Comparison of ENCODE assay signal across 10 mouse cellular contexts in genomic region chr15:83337903-83338870, GRCm38 (mm10). TPM values are rescaled to one million over a fixed set of nuclear protein-coding genes. Genes with fewer than 3 reads are reported as not detected.
DNase-seq lines count a peak whose midpoint lies in the region; ATAC-seq and TF ChIP-seq lines count a peak whose summit lies in the region.
"Had no signal": no experiment of that assay in that cellular context is flagged by ENCODE, and none has a peak within 500 bp of the region (broad histone marks: within the 10 kb centered on the region; RNA-seq: fewer than 3 reads in every experiment).

No protein-coding gene starts in this region.

- peak; percentile 26 for DNase-seq in heart, postnatal 4 days
- no peak for DNase-seq in heart, adult 2 months
- DNase-seq in CH12.LX (ENCODE audit: extremely low read depth), result peak; percentile 65
- peak; percentile 4 for DNase-seq in splenic B cell, adult 2 months (ENCODE audit: low read depth, low spot score)
- no peak for DNase-seq in gastrocnemius, postnatal 4 days (ENCODE audit: low spot score in 2 of 2)
- no peak for DNase-seq in adrenal gland, postnatal 25 days
- no peak for DNase-seq in left cerebral cortex, postnatal 36 days (ENCODE audit: low spot score in 2 of 2)
- DNase-seq: cerebellum, postnatal 25 days had no signal

- no peaks in the 10 kb centered on the region for H3K27me3 ChIP-seq in heart, adult 2 months (ENCODE audit: control insufficient read depth, insufficient read depth, low read length)
- no peaks in the 10 kb centered on the region for H3K27me3 ChIP-seq in CH12.LX (replicated peaks)
- no peaks in the 10 kb centered on the region for H3K27me3 ChIP-seq in intestine, embryonic 16.5 days (replicated peaks; ENCODE audit: control insufficient read depth, insufficient read depth, low read length)
- H3K27me3 ChIP-seq in splenic B cell, adult 2 months (ENCODE audit: control insufficient read depth, insufficient read depth, low read length, poor library complexity, severe bottlenecking), result no peaks in the 10 kb centered on the region

- intact Hi-C loops in heart, adult 2 months (cut with DNase I), result no loop called here
- intact Hi-C loops in left cerebral cortex, postnatal 36 days (cut with DNase I), result no loop called here

- H3K79me2 ChIP-seq in heart, adult 2 months (replicated peaks; ENCODE audit: control insufficient read depth, insufficient read depth, low read length), result no peaks in the 10 kb centered on the region
- no peaks in the 10 kb centered on the region for H3K79me2 ChIP-seq in CH12.LX (replicated peaks; ENCODE audit: control insufficient read depth, extremely low read depth, insufficient read depth, poor library complexity, severe bottlenecking)

- no peaks in the 10 kb centered on the region for H3K9me3 ChIP-seq in CH12.LX (replicated peaks; ENCODE audit: low read length)
- H3K9me3 ChIP-seq in intestine, embryonic 16.5 days (ENCODE audit: control insufficient read depth, low read length), result no peaks in the 10 kb centered on the region
- H3K9me3 ChIP-seq: midbrain, embryonic 10.5 days had no signal

- no peak overlapping the region for H3K4me2 ChIP-seq in CH12.LX (ENCODE audit: insufficient read depth, low read depth, poor library complexity, severe bottlenecking)
- peak overlapping the region; percentile 6; the same call in 1 of the 2 replicates for H3K4me2 ChIP-seq in intestine, embryonic 16.5 days (ENCODE audit: low read depth, low read length)

- 69% methylated on average over 8 of the region's 8 CpGs for WGBS in heart, adult 2 months
- WGBS in intestine, embryonic 16.5 days, result 68% methylated on average over 8 of the region's 8 CpGs

- dilution Hi-C loops in CH12.LX (cut with MboI; ENCODE audit: extremely low pct_ligation_motif_present, extremely low pct_unique_long_range_greater_than_20kb, low sequenced_read_pairs), result no loop called here

- TF ChIP-seq POLR2A in heart, adult 2 months (IDR thresholded peaks at IDR 0.05; ENCODE audit: insufficient read depth, low read depth, low read length), result no peak
- TF ChIP-seq POLR2A in CH12.LX (IDR thresholded peaks at IDR 0.05; ENCODE audit: low read depth, low read length), result no peak

- H3K4me1 ChIP-seq in heart, adult 2 months (ENCODE audit: control insufficient read depth, insufficient read depth, low read length), result peaks cover 1% of the 10 kb centered on the region
- H3K4me1 ChIP-seq in CH12.LX (ENCODE audit: control insufficient read depth in 1 of 2, insufficient read depth in 2 of 2), result peaks cover 0 to 27% of the 10 kb centered on the region in 2 experiments; a peak in 2 of 4 replicates
- peaks cover 10% of the 10 kb centered on the region for H3K4me1 ChIP-seq in intestine, embryonic 16.5 days (ENCODE audit: control insufficient read depth, insufficient read depth, low read length)

- in situ Hi-C loops in CH12.LX (cut with MboI; ENCODE audit: low pct_ligation_motif_present, low pct_unique_long_range_greater_than_20kb, low sequenced_read_pairs), result no loop called here

- ATAC-seq in intestine, embryonic 16.5 days, result peak; percentile 88

- H3K9ac ChIP-seq in heart, adult 2 months (ENCODE audit: low read depth, low read length), result no peak overlapping the region
- no peak overlapping the region for H3K9ac ChIP-seq in CH12.LX (ENCODE audit: insufficient read depth, low read depth)
- no peak overlapping the region for H3K9ac ChIP-seq in intestine, embryonic 16.5 days (ENCODE audit: low read depth, low read length)

- H3K36me3 ChIP-seq in heart, adult 2 months (ENCODE audit: control insufficient read depth, insufficient read depth, low read length), result no peaks in the 10 kb centered on the region
- peaks cover 26 to 54% of the 10 kb centered on the region in 2 experiments for H3K36me3 ChIP-seq in CH12.LX (replicated peaks in 1 of 2; ENCODE audit: control insufficient read depth in 1 of 2, insufficient read depth in 1 of 2, low read length in 1 of 2)
- peaks cover 24% of the 10 kb centered on the region for H3K36me3 ChIP-seq in intestine, embryonic 16.5 days (ENCODE audit: control insufficient read depth, insufficient read depth, low read length)
- H3K36me3 ChIP-seq in splenic B cell, adult 2 months (ENCODE audit: control insufficient read depth, insufficient read depth, low read length, poor library complexity, severe bottlenecking), result no peaks in the 10 kb centered on the region; the same call in 1 of the 2 replicates

- no peak for TF ChIP-seq CTCF in heart, adult 2 months (IDR thresholded peaks at IDR 0.05)
- TF ChIP-seq CTCF in CH12.LX (conservative IDR thresholded peaks at IDR 0.05 in 1 of 2, IDR thresholded peaks at IDR 0.05 in 1 of 2; ENCODE audit: low read depth in 2 of 2, low read length in 2 of 2), result 0 out of 4 replicates have a peak, but pooled peaks of 1 of the 2 experiments have one; percentile 0

- H3K4me3 ChIP-seq in heart, adult 2 months, result no peak overlapping the region
- no peak overlapping the region for H3K4me3 ChIP-seq in CH12.LX (replicated peaks in 1 of 3; ENCODE audit: low read depth in 2 of 3, low read length in 2 of 3, poor library complexity in 1 of 3)
- H3K4me3 ChIP-seq in intestine, embryonic 16.5 days (ENCODE audit: low read length), result no peak overlapping the region
- H3K4me3 ChIP-seq: midbrain, embryonic 10.5 days had no signal

- no peak overlapping the region for H3K27ac ChIP-seq in heart, adult 2 months
- no peak overlapping the region for H3K27ac ChIP-seq in CH12.LX (ENCODE audit: insufficient read depth, low read depth)
- H3K27ac ChIP-seq in intestine, embryonic 16.5 days (ENCODE audit: low read length), result peak overlapping the region; percentile 77

- no peak for TF ChIP-seq EP300 in heart, adult 2 months (IDR thresholded peaks at IDR 0.05; ENCODE audit: insufficient read depth, low read depth, low read length)
- no peak for TF ChIP-seq EP300 in CH12.LX (IDR thresholded peaks at IDR 0.05; ENCODE audit: low read length)

- no peak for TF ChIP-seq RAD21 in CH12.LX (IDR thresholded peaks at IDR 0.05; ENCODE audit: low read depth, low read length)

TF ChIP-seq in CH12.LX, 34 proteins besides CTCF, POLR2A, EP300 and RAD21:
- TF ChIP-seq BHLHE40 (IDR thresholded peaks at IDR 0.05; ENCODE audit: low read depth, low read length) (peak; percentile 66), MYC (IDR thresholded peaks at IDR 0.05; ENCODE audit: low read depth, low read length) (peak; percentile 50; the same call in 1 of the 2 replicates), MAZ (IDR thresholded peaks at IDR 0.05; ENCODE audit: low read depth, low read length) (0 out of 2 replicates have a peak, but pooled peaks have one; percentile 51), E2F4 (IDR thresholded peaks at IDR 0.05; ENCODE audit: insufficient replicate concordance, low read depth, low read length) (no peak), POLR2AphosphoS2 (IDR thresholded peaks at IDR 0.05; ENCODE audit: low read depth, low read length) (no peak), USF2 (conservative IDR thresholded peaks at IDR 0.05; ENCODE audit: low read depth, low read length) (no peak), HCFC1 (IDR thresholded peaks at IDR 0.05; ENCODE audit: low read depth, low read length) (no peak), USF1 (IDR thresholded peaks at IDR 0.05; ENCODE audit: low read depth, low read length) (no peak), ZMIZ1 (IDR thresholded peaks at IDR 0.05; ENCODE audit: low read depth, low read length) (no peak), NELFE (IDR thresholded peaks at IDR 0.05; ENCODE audit: low read depth, low read length) (no peak), SIN3A (IDR thresholded peaks at IDR 0.05; ENCODE audit: low read length) (peak; percentile 41; the same call in 1 of the 2 replicates), MXI1 (IDR thresholded peaks at IDR 0.05; ENCODE audit: low read depth, low read length) (peak; percentile 67; the same call in 1 of the 2 replicates), MAX (IDR thresholded peaks at IDR 0.05; ENCODE audit: low read length) (peak; percentile 50; the same call in 1 of the 2 replicates), RCOR1 (conservative IDR thresholded peaks at IDR 0.05; ENCODE audit: low read depth, low read length) (no peak), ELF1 (IDR thresholded peaks at IDR 0.05; ENCODE audit: low read depth, low read length) (0 out of 2 replicates have a peak, but pooled peaks have one; percentile 26), ETS1 (conservative IDR thresholded peaks at IDR 0.05; ENCODE audit: low read depth, low read length) (peak; percentile 33), UBTF (IDR thresholded peaks at IDR 0.05; ENCODE audit: low read depth, low read length) (no peak), CHD1 (IDR thresholded peaks at IDR 0.05; ENCODE audit: low read depth, low read length) (no peak)

RNA-seq across cellular contexts. Expression of gene Arfgap3, which starts 11.9 kb away (rescaled TPM):
- 10 to 100 TPM; 21.5 to 22.6 TPM for total RNA-seq in heart, postnatal 4 days (2021)
- 1 to 10 TPM; 9.6 to 9.8 TPM for total RNA-seq in heart, adult 2 months (2021)
- 12.2 and 13.1 TPM in 2 replicates for polyA plus RNA-seq in heart, adult 2 months (2012; rRNA removed)
- total RNA-seq in CH12.LX (2012; rRNA removed) (21.7 and 23.7 TPM in 2 replicates), CH12.LX (2014; rRNA removed) (17.9 and 20.3 TPM in 2 replicates)
- polyA plus RNA-seq in CH12.LX (2012; ENCODE audit: insufficient read length, low read depth), result 11.0 and 13.8 TPM in 2 replicates
- 77.9 and 86.6 TPM in 2 replicates for polyA plus RNA-seq in intestine, embryonic 16.5 days (2015; fragmentation: Nextera tagmentation; extraction: Ambion mirVana)
- total RNA-seq in gastrocnemius, postnatal 4 days (2021), result 10 to 100 TPM; 25.4 to 27.4 TPM
- 25.0 and 29.6 TPM in 2 replicates for total RNA-seq in adrenal gland, postnatal 25 days (2021)
- total RNA-seq in left cerebral cortex, postnatal 36 days (2021), result 10 to 100 TPM; 18.9 to 22.3 TPM

Comparison
In these comparisons a context has a peak if more than half of its experiments do, and no peak if none do; other contexts are left out.
1. DNase-seq: peak in heart, postnatal 4 days (single experiment), CH12.LX (single experiment) and splenic B cell, adult 2 months (single experiment); none in heart, adult 2 months (0 of 2), gastrocnemius, postnatal 4 days (0 of 2), adrenal gland, postnatal 25 days (single experiment) and left cerebral cortex, postnatal 36 days (0 of 2).